Mouse (Mus musculus): Measurements from ENCODE around the gene Vezf1.
A peak's percentile ranks its signal among the peaks of the same experiment; 100 is the strongest.

Vezf1 gene

GRCm38 (mm10) chr11:88054589-88054988 is 13.5 kb upstream of the Vezf1 start:
- DNase-seq (ENCODE audit: low spot score): no peak

- no peak for DNase-seq (ENCODE audit: low spot score)
Observed at GRCm38 (mm10) chr11:88055777-88056176, 12.3 kb upstream of the Vezf1 start.

GRCm38 (mm10) chr11:88057788-88058187 is 10.3 kb upstream of the Vezf1 start:
- no peak for DNase-seq (ENCODE audit: low spot score)

- DNase-seq (ENCODE audit: low spot score): no peak
Observed at GRCm38 (mm10) chr11:88059141-88059540, 8.9 kb upstream of the Vezf1 start.

GRCm38 (mm10) chr11:88061892-88062625 is 6.0 kb upstream of the Vezf1 start:
- DNase-seq (ENCODE audit: low spot score): no peak

GRCm38 (mm10) chr11:88065732-88066131 is 2.3 kb upstream of the Vezf1 start:
- no peak for DNase-seq (ENCODE audit: low spot score)

GRCm38 (mm10) chr11:88067191-88067585 is 891 bp upstream of the Vezf1 start:
- DNase-seq (ENCODE audit: low spot score): no peak

GRCm38 (mm10) chr11:88068411-88069245 is 549 bp downstream of the Vezf1 start:
- peak; percentile 76 for DNase-seq (ENCODE audit: low spot score)

- DNase-seq (ENCODE audit: low spot score): no peak
Observed at GRCm38 (mm10) chr11:88069246-88069570, 1.1 kb downstream of the Vezf1 start.

GRCm38 (mm10) chr11:88070392-88070791 is 2.3 kb downstream of the Vezf1 start:
- no peak for DNase-seq (ENCODE audit: low spot score)

- DNase-seq (ENCODE audit: low spot score): no peak
Observed at GRCm38 (mm10) chr11:88071113-88071512, 3.0 kb downstream of the Vezf1 start.

GRCm38 (mm10) chr11:88073343-88073875 is 5.3 kb downstream of the Vezf1 start:
- no peak for DNase-seq (ENCODE audit: low spot score)

- DNase-seq (ENCODE audit: low spot score): no peak
Observed at GRCm38 (mm10) chr11:88075701-88076100, 7.6 kb downstream of the Vezf1 start.

- no peak for DNase-seq (ENCODE audit: low spot score)
Observed at GRCm38 (mm10) chr11:88076394-88076793, 8.3 kb downstream of the Vezf1 start.

- DNase-seq (ENCODE audit: low spot score): no peak
Observed at GRCm38 (mm10) chr11:88083699-88084098, 15.6 kb downstream of the Vezf1 start.

- peak; percentile 89 for DNase-seq (ENCODE audit: low spot score)
Observed at GRCm38 (mm10) chr11:88086737-88087627, 18.9 kb downstream of the Vezf1 start.

GRCm38 (mm10) chr11:88089150-88089549 is 21.1 kb downstream of the Vezf1 start:
- no peak for DNase-seq (ENCODE audit: low spot score)

- DNase-seq (ENCODE audit: low spot score): no peak
Observed at GRCm38 (mm10) chr11:88090293-88090692, 22.2 kb downstream of the Vezf1 start.

GRCm38 (mm10) chr11:88091949-88092348 is 23.9 kb downstream of the Vezf1 start:
- no peak for DNase-seq (ENCODE audit: low spot score)

GRCm38 (mm10) chr11:88097173-88097572 is 29.1 kb downstream of the Vezf1 start:
- no peak for DNase-seq (ENCODE audit: low spot score)

GRCm38 (mm10) chr11:88098021-88098729 is 30.1 kb downstream of the Vezf1 start, which contains the start of gene Cuedc1:
Cuedc1 (plus strand) TSS chr11:88098058.
- DNase-seq (ENCODE audit: low spot score): no peak
